Mouse (Mus musculus) small intestine, adult 2 months (tissue): ENCODE results near the gene Drd4. TPM values are rescaled to one million over a fixed set of nuclear protein-coding genes. Genes with fewer than 3 reads are reported as not detected.
A peak's percentile ranks its signal among the peaks of the same experiment; 100 is the strongest.

Experiments
- H3K27ac ChIP-seq: fragments of 200-500 bp; 2 replicates; pipeline ENCODE4 v1.5.1; 2012; ENCODE audit warnings: low read depth, low read length, control low read depth, inconsistent platforms; ENCODE audit not compliant: insufficient read depth
- H3K27me3 ChIP-seq: fragments of 200-500 bp; 2 replicates; pipeline ENCODE4 v1.6.1; 2012; ENCODE audit warnings: mild to moderate bottlenecking, moderate library complexity, low read length, inconsistent platforms; ENCODE audit not compliant: control insufficient read depth, insufficient read depth
- H3K36me3 ChIP-seq: fragments of 200-500 bp; 2 replicates; pipeline ENCODE4 v1.6.1; 2012; ENCODE audit warnings: mild to moderate bottlenecking, low read length, control low read depth, inconsistent platforms; ENCODE audit not compliant: control insufficient read depth, insufficient read depth
- H3K4me1 ChIP-seq: fragments of 200-500 bp; 2 replicates; pipeline ENCODE4 v1.6.1; 2012; ENCODE audit warnings: low read length, inconsistent platforms, mixed read lengths; ENCODE audit not compliant: control insufficient read depth, insufficient read depth, insufficient read length
- H3K4me3 ChIP-seq: fragments of 200-500 bp; 2 replicates; pipeline ENCODE4 v1.5.1; 2012; ENCODE audit warnings: low read depth, mild to moderate bottlenecking, control low read depth, inconsistent platforms, low read length, moderate library complexity
- CTCF ChIP-seq: fragments of 200-500 bp; IDR thresholded peaks from 2 replicates; pipeline ENCODE4 v1.5.1; 2012; ENCODE audit warnings: low read depth, mild to moderate bottlenecking, control low read depth, inconsistent platforms, low read length, moderate library complexity, mixed read lengths; ENCODE audit not compliant: insufficient replicate concordance, insufficient read length; ENCODE audit errors: extremely low read depth
- POLR2A ChIP-seq: fragments of 200-500 bp; IDR thresholded peaks from 2 replicates; pipeline ENCODE4 v1.6.1; 2012; ENCODE audit warnings: low read depth, mild to moderate bottlenecking, control low read depth, inconsistent platforms, low read length, moderate library complexity
- WGBS: fragments of 180-500 bp; shearing (Covaris S2); methylation state at CpG from one replicate; pipeline ENCODE4 v1.1.7; 2018; 5-methylcytosine and 5-hydroxymethylcytosine counted together
- polyA plus RNA-seq: library from polyadenylated mRNA; depleted of rRNA; stranded (reverse); fragments of >200 nt; gene quantifications from 2 replicates; pipeline ENCODE4 v1.2.3, GENCODE M21; 2012

Gene Drd4
- polyA plus RNA-seq, 1 experiment: 0.30 TPM

DNA sequence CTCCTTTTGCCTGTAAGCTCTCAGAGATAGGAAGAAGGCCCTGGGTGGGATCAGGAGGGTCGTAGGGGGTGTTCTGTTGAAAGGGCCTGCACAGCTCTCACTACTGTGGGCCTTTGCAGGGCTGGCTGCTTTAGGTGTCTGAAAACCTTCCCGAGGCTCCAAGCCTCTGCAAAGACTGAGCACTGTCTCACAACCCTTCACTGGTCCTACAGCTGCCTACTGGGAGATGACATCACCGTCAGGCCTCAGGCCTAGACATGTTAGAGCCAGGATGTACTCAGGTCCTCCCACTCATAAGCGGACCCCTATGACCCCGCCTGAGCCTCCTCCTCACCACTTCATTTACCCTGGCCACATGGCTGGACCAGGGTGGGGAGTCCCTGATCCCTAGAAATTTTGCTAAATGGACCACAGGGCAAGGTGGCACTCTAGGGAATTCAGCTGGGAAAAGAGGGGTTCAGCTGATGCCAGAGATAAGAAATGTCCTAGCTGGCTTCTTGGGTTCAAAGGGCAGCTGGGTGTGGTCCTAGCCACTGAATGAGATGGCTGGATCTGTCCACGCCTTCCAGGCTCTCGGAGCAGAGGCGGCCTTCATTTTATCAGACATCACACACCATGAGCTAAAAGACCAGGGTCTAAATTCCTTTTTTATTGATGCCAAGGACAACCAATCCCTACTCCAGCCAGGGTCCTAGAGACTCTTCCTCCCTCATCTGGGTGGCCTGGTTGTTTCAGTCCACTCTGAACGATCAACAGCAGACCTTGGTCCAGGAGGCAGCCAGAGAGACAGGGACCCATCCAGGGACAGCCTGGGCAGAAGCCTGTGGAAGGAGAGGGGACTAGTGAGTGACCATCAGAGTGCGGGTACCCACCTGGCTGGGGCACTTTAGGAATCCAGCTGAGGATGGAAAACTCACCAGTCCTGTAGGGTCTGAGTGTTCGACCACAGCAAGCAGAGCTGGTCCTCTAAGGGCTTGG, 13.8 kb upstream of the Drd4 start:
- no peaks in the 10 kb centered on the region for H3K27me3 ChIP-seq
- WGBS: 43% methylated on average over 11 of the region's 11 CpGs
- TF ChIP-seq POLR2A (peak; percentile 65), CTCF (no peak)
- peaks cover 23% of the 10 kb centered on the region for H3K36me3 ChIP-seq
- peak overlapping the region; percentile 96 for H3K27ac ChIP-seq
- peaks cover 26% of the 10 kb centered on the region for H3K4me1 ChIP-seq
- peak overlapping the region; percentile 59 for H3K4me3 ChIP-seq

DNA sequence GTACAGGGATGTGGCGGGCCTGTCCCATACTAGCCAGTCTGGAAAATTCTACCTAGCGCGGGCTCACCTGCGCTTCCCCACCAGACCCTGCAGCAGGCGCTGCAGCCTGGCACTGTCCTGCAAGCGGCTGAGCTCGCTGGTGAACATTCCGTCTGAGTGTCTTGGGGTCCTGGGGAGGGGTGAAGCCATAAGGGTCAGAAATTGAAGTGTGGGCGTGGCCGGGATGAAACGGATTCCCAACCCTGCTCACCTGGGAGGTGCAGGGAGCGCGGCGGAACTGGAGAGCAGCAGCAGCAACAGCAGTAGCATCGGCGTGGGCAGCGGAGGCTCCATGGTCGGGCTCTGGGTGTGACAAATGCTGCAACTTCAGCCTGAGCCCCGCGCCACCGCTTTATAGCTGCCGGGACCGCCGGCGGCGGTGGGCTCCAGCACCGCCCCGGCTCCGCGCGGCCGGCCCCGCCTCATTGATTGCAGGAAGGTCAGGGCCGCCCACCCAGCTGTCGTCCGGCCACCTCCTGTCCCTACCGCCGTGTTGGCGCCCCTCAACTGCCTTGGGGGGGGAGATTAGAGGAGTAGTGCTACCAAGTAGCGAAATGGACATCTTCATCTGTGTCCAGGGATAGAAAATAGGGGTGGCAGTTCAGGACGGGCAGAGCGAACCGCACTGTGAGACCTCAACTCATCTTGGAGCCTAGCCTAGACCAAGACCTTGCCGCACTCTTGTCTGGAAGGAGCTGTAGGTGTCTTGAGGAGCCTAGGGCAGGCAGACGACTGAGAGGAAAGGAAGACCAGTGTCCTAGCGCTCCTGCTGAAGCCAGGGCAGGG, 12.8 kb upstream of the Drd4 start, which contains the start of gene Sct:
Sct (minus strand) TSS at position 368 of the 825 bp plus-strand sequence.
- Histone ChIP-seq H3K4me3 (peak within 1 kb of the TSS; percentile 59), H3K36me3 (peaks cover 13% of the 10 kb centered on the region), H3K27me3 (no peaks in the 10 kb centered on the region), H3K4me1 (peaks cover 29% of the 10 kb centered on the region), H3K27ac (peak within 1 kb of the TSS; percentile 96)
- WGBS: 5% methylated on average over 46 of the region's 46 CpGs
- TF ChIP-seq CTCF (peak; percentile 43; the same call in 1 of the 2 replicates), POLR2A (no peak)

DNA sequence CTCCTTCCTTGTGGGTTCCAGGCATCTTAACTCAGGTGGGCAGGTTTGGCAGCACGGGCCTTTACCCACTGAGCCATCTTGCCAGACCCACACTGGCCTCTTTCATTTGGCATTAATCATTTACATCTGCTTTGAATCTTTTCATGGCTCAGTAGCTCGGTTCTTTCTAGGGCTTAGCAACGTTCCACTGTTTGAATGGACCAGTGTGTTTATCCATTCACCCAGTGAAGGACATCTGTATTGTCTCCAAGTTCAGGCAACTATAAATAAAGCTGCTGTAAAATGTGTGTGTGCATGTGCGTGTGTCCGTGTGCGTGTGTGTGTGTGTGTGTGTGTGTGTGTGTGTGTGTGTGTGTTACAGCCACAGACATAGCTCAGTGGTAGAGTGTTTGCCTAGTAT, 10.4 kb upstream of the Drd4 start:
- no peak overlapping the region for H3K27ac ChIP-seq
- TF ChIP-seq CTCF (no peak), POLR2A (no peak)
- H3K4me3 ChIP-seq: no peak overlapping the region
- peaks cover 27% of the 10 kb centered on the region for H3K4me1 ChIP-seq
- H3K27me3 ChIP-seq: no peaks in the 10 kb centered on the region
- H3K36me3 ChIP-seq: no peaks in the 10 kb centered on the region
- 79% methylated on average over 6 of the region's 6 CpGs for WGBS

DNA sequence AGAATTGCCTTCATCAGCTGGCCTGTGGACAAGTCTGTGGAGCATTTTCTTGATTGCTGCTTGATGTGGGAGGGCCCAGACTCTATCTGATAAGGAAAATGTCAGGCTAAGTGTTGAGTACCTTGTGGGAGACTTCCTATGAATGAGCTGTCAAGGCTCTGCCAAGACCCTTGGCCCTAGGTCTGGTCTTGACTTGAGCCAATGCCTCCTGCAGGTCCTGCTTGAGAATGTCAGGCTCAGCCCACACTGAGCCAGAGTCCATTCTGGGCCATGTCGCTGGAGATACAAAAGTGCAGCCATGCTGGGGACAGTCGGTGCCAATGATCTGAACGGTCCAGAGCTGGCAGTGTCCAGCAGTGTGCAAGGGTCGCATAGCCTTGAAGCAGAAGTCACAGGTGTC, 9.1 kb upstream of the Drd4 start:
- no peak overlapping the region for H3K4me3 ChIP-seq
- no peak overlapping the region for H3K27ac ChIP-seq
- TF ChIP-seq CTCF: no peak
- no peak for TF ChIP-seq POLR2A
- 87% methylated on average over 4 of the region's 4 CpGs for WGBS
- H3K27me3 ChIP-seq: no peaks in the 10 kb centered on the region
- H3K4me1 ChIP-seq: peaks cover 20% of the 10 kb centered on the region
- H3K36me3 ChIP-seq: no peaks in the 10 kb centered on the region

GRCm38 (mm10) chr7:141288042-141288441, 3.8 kb upstream of the Drd4 start:
- TF ChIP-seq POLR2A: no peak
- TF ChIP-seq CTCF: no peak
- WGBS: 86% methylated on average over 3 of the region's 3 CpGs
- H3K4me1 ChIP-seq: peaks cover 12% of the 10 kb centered on the region
- no peaks in the 10 kb centered on the region for H3K36me3 ChIP-seq
- peaks cover 15% of the 10 kb centered on the region for H3K27me3 ChIP-seq
- no peak overlapping the region for H3K27ac ChIP-seq
- no peak overlapping the region for H3K4me3 ChIP-seq

DNA sequence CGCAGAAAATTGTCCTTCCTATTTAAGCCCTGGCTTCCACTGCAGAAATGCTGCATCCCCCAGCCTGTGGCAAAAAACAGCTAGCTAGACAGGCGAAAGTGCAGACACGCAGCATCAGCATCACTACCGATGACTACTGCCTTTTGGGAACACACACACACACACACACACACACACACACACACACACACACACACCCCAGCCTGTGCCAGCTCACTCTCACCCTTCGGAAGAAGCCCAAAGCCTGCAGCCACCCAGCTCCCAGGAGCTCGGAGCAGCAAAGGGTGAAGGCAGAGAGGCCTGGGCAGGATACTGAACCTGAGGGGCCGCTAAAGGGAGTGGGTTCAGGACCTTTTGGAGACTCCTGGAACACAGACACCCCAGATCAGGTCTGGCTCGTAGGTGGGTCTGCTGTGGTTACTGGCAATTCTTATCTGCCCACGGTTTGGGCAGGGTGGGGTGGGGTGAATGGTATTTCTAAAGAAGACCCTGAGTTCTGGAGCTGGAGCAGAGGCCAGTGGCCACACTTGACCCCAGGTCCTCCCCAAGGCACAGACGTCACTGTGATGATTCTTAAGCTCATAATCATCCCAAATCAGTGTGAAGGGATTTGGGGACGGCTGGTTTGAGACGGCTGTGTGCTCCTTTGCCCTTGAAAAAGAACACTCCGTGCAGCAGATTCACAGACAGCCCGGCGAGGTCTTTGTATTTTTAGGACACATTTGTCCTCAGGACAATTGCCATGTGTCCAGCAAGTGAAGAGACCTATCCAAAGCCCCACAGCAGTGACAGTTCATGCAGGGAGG, 980 bp downstream of the Drd4 start:
- TF ChIP-seq CTCF (no peak), POLR2A (no peak)
- H3K36me3 ChIP-seq: no peaks in the 10 kb centered on the region
- H3K27ac ChIP-seq: no peak overlapping the region
- peaks cover 30% of the 10 kb centered on the region for H3K27me3 ChIP-seq
- WGBS: 76% methylated on average over 15 of the region's 15 CpGs
- H3K4me3 ChIP-seq: no peak overlapping the region
- H3K4me1 ChIP-seq: peaks cover 13% of the 10 kb centered on the region
